Mouse (Mus musculus) ES-CJ7 (cell line): Measurements from ENCODE around the gene Myo18a.

Experiments used
- DNase-seq: peaks from one replicate; pipeline ENCODE4 v3.0.0; 2011; ENCODE audit warnings: low read depth, low spot score

Gene Myo18a

DNA sequence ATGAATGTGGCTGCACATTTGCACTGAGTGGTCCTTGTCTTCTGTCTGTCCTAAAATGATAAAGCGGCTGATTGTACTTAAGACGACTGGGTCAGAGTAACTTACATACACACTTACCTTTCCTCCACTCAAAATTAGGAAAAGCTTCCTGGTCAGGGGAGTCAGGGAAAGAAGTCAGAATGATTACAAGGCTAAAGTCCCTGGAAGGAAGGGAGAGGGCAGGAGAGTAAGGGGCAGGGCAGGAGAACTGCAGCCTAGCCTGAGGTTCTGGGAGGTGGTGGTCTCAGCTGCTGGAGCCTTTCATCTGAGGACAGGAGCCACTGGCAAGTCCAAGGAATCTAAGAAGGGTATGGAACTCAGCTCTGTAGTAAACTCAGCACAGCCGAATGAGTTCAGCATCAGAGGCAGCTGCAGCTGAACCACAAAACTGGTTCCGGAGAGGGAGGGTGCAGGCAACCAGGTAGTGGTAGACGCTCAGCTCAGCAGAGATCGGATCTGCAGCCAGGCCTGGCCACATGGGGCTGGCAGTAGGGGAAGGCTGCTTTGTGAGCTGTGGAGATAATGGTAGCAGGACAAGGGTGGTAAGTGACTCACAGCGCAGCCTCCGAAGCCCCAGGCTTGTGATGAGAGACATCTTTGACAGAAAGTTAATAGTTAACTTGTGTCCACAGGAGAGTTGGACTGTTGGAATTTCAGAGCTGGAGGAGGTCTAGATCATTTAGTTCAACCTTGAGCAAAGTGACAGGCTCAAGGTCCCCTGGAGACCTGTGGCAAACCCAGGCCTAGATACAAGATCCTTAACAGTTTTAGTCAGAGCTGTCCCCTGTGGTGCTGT, 9.1 kb downstream of the Myo18a start:
- no peak for DNase-seq

DNA sequence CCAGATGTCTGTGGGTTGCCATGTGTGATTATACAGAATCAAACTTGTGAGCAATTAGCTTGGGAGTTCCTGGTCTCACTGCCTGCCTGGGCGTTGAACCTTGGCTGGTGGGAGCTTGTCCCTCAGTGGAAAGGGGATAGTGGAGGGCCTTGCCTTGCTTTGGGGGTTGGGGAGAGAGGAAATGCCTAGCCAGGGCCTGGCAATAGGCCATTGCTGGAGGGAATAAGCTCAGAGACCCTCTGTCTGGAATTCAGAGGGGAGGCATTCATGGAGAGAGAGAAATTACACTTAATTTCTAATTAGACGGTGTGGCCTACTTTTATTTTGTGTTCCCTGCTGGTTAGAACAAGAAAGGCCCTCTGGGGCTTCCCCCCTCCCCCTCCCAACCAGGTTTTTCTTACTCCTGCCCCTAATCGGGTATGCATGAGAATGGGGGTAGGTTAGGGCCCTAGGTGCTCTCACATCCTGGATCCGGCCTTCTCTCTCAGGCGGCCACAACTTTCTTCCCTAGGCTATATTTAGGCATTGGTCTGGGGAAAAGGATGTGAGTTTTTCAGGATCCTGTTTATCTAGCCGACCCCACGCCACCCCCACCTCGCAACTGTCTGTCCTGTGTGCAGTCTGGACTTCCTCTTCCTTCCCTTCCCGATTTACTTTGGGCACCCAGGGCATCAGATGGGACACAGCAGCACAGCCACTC, 12.8 kb downstream of the Myo18a start:
- DNase-seq: peak; percentile 59

DNA sequence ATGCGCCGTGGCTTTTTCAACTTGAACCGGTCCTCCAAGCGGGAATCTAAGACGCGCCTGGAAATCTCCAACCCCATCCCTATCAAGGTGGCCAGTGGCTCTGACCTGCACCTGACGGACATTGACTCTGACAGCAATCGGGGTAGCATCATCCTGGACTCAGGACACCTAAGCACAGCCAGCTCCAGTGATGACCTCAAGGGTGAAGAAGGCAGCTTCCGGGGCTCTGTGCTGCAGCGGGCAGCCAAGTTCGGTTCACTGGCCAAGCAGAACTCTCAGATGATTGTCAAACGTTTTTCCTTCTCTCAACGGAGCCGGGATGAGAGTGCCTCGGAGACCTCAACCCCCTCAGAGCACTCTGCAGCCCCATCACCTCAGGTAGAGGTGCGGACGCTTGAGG, 14.4 kb downstream of the Myo18a start:
- no peak for DNase-seq

DNA sequence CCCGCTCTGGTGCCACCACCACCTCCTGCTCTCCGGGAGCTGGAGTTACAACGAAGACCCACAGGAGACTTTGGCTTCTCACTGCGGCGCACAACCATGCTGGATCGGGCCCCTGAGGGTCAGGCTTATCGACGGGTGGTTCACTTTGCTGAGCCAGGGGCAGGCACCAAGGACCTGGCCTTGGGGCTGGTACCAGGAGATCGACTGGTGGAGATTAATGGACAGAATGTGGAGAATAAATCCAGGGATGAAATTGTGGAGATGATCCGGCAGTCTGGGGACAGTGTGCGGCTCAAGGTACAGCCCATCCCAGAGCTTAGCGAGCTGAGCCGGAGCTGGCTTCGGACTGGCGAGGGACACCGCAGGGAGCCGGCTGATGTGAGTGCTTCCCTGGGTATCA, 14.9 kb downstream of the Myo18a start:
- no peak for DNase-seq

DNA sequence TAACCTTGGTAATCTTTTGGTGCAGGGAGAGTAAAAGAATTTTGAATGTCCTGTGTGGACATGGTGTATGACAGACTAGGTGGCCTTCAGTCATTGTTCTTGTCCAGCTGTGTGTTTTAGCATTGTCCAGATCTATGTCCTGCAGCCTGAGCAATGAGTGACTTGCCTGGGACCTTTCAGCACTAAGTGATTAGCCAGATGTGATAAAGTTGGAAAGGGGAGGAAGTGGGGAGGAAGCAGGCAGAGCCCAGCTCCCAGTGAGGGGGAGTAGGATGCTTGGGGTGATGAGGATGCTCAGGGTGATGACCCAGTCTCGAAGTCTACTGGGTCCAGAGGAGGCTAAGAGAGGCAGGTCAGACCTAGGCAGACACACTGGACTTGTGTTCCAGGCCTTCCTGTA, 16.2 kb downstream of the Myo18a start:
- no peak for DNase-seq

DNA sequence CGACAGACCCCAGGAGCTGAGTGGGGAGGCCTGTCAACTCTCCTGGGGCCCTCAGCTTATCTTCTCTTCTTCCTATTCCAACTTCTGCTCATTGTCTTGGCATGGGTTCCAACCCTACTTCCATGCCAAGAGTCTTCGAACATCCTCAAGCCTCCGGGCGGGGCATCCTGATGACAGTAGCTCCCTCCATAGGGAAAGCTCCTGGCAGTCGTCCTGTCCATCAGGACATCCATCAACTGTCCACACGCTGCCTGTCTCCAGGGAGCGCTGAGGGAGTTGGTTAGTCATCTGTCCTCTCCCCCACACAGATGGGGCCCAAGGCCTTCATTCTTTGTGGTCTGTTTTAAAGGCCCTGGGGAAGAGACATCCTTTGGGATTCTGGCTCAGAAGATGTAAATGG, 18.0 kb downstream of the Myo18a start:
- no peak for DNase-seq

DNA sequence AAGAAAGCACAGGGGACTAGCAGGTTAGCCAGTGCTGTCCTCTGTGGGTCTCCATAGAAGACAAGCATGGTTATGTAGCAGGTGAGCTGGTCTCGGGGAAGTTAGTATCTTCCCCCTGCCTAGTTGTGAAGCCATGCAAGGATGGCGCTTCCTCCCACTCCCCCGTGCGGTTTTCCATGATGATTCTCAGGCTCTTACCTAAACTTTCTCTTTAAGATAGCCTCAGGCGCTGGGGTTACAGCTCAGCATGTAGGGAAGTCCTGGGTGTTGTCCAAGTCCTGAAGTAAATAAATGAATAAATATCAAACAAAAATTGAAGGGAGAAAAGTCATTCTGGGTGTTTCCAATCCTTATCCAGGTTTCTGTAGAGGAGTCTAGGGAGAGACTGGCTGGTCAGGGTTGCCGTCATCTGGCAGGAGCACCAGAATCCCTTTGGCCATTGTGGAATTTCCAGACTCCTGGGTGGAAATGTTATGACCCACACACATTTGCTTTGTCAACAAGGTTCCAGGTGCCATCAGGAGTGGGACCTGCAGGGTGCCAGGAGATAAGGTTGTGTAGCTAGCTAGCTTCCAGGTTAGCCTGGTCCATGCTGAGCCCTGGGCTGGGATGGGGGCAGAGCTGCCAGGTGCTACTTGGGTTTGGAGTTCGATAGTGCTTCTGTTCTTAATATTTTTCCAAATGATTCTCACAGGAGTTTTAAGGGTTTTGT, 19.2 kb downstream of the Myo18a start:
- no peak for DNase-seq

DNA sequence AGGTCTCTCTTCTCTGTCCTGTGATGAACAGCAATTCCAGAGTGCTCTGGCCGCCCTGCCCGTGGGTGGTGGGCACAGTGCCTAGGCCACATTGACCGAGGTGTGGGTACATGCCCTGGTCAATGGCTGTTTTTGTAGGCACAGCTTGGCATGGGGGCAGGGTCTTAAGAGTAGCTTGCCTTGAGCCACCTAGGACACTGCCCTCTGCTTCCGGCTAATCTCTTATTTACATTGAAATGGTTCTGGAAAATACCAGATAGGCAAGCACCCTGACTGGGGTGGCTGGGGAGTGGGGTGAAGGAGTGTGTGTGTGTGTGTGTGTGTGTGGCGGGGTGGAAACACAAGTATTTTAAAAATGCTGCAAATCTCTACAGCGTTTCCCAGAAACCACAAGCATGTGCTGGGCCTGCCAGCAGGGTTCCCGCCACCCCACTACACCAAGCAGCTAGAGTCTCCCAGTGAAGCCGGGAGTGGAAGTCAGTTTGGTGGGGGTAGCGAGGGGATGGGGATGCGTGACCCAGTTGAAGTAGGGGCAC, 20.2 kb downstream of the Myo18a start:
- DNase-seq: no peak

DNA sequence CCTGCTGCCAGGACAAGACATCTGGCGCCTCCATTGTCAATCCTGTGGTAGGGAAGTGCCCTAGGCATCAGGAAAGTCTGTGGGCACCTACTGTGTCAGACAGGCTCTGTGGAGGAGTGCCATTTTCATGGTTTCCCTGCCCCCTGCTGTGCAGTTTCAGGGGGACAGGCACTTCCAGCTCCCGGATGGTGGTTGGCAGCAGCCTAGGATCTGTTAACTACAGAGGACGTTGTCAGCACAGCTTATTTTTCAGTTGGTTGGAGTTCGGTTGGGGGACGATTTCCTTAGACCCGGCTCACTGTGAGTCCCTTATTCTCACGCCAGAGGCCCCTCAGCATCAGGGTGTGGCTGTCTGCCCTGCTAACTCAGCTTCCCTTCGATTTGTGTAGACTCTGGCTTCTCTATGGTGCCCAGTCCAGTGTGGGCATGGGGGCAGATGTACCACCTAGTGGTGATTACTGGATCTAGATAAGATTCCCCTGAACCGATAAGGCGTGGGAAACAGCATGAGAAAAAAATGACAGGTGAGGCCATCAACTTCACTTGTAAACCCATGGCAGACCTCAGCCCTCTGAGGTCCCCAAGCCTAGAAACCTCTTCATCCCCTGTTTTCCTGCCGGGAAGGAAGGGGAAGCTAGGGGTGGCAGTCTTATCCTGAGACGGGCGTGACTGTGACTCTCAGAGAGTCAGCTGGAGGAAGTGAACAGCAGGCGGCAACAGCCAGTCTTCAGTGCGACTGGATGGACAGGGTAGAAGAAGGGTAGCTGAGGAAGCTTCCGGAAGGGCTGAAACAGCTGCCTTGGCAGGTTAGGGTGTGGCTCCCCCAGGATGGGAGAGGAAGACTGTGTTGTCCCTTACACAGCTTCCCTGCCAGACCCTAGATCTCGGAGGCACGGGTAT, 21.0 kb downstream of the Myo18a start:
- peak; percentile 48 for DNase-seq

DNA sequence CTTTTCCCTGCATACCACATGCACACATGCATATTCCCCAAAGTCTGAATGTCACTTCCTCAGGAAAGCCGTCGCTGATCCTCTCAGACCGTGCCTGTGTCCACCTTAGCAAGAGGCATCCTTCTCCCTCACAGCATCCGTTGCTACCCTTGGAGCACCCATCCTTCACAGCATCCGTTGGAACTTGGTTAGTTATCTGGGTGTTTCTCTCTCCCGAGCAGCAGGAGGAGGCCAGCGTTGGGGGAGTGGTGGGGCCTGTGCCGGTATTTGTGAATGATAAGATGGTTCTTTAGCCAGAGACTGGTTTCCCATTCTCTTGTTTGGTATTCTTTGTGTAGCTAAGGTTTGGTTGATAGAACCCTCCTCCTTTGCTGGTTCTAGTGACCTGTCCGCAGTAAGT, 21.8 kb downstream of the Myo18a start:
- no peak for DNase-seq

DNA sequence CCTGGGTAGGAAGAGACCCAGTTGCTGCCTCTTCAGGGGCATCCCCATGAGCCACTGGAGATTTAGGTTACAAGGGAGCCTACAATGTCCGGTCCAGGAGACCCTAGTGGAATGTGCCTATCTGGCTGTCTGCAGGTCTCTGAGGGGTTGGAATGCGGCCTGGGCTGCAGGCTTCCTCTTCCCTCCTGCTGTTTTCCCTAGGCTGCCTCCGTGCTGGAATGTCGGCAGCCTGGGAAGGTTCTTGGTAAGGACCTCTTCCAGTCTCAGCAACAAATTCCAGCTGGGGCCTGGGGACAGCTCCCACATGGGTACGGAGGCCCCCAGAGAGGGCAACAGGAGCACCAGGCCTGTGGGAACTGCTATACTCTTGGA, 22.3 kb downstream of the Myo18a start:
- DNase-seq: peak; percentile 80

DNA sequence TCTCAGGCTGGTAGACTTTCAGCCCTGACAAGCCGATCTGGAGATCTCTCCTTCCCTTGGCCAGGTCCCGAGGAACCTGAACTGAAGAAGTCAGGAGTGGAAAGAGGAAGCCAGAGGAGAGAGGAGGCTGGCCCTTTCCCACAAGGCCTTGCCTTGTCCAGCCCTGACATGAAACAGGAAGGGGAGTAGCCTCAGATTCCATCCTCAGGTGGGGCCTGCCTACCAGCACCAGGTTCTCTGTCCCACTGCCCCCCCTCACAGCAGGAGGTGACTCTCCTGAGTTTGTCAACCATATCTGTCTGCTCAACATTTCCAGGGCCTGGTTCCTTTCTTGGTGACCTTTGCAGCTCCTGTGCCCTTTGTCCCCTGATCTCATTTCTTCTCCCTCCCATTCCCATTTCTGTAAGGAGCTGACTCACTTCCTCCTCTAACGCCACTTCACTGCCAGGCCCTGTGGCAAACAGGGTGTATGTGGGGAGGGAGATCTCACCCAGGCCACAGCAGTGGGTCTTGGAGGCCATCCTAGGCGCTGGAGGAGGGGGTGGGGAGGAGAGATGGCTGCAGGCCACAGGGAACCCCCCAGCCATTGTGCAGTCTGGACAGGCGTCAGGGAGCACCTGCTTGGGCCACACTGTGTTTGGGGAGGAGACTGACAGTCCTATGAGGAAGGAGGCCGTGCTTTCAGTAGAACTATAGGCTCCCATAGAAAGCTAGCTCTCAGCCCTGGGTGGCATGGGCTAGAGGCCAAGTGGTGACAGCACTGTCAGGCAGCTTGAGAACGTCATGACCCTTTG, 22.9 kb downstream of the Myo18a start:
- peak; percentile 89 for DNase-seq

DNA sequence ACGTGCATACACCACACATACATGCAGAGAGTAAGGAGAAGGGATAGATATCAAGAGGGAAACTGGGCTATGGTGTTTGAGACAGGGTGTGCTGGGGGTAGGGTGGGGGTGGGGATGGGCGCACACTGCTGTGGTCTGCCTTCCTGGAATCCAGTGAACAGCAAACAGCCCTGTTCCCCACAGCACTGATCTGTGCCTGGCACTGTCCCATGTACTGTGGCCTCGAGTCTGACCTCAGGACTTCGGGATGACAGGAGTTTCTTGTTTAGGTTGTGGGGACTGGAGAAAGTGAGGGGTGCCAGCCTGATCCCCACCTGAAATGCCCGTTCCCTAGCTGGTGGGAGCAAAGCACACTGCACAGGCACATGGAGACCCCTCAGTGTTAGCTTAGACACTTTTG, 24.7 kb downstream of the Myo18a start, which contains the start of gene Gm10277:
Gm10277 (minus strand) TSS at position 41 of the 400 bp plus-strand sequence.
- no peak for DNase-seq

DNA sequence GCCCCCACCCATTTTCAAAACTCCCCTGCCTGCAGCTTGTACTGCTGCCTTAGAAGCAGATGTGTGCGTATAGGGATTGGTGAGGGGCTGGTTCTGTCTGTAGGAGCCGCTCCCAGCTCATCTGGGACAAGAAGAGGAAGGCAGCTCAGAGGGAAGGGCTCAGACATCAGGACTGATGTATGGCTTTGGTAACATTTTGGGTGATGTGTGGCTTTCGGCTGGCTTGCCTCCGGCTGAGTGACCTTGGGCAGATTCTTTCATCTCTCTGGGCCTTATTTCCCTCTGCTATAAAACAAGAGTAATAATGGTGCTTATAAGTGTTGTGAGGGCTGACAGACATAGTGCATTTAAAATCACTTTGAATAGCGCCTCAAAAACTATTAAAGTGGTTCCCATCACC, 26.5 kb downstream of the Myo18a start:
- no peak for DNase-seq

DNA sequence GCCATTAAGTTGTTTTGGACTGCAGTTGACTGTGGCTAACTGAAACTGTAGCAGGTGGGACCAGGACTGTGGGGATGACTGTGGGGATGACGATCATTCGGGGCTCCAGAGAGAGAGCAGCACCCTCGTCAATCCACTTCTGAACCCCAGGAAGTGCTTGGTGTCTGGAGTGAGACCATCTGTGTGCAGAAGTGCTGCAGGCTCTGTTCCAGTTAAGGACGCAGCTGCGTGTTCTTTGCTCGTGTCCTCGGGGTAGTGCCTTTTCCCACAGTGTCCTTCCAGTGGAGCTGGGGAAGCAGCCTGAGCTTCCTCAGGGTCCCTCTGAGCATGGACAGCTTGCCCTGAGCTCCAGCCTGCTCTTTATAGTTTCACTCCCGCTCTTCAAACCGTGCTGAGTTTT, 27.2 kb downstream of the Myo18a start:
- no peak for DNase-seq

DNA sequence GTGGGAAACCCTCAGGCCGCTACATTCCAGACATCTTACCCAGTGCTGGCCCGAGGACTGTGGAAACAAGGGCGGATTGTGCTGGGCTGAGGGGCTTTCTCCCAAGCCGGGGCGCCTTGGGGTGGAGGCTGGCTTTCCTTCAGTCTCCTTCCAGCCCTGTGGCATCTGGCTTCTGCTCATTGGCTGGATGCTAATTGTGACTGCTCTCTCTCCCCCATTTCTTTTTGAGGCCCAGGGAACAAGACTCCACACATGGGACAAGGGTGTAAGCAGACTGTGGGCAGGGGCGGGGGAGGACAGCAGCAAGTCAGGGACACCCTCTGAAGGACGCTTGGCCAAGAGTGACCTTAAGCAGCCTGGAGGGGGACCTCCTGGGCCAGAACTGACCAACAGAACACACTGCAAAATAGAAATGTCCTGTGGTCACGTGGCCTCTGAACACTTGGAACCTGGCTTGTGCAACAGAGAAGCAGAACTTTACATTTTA, 28.2 kb downstream of the Myo18a start:
- no peak for DNase-seq

DNA sequence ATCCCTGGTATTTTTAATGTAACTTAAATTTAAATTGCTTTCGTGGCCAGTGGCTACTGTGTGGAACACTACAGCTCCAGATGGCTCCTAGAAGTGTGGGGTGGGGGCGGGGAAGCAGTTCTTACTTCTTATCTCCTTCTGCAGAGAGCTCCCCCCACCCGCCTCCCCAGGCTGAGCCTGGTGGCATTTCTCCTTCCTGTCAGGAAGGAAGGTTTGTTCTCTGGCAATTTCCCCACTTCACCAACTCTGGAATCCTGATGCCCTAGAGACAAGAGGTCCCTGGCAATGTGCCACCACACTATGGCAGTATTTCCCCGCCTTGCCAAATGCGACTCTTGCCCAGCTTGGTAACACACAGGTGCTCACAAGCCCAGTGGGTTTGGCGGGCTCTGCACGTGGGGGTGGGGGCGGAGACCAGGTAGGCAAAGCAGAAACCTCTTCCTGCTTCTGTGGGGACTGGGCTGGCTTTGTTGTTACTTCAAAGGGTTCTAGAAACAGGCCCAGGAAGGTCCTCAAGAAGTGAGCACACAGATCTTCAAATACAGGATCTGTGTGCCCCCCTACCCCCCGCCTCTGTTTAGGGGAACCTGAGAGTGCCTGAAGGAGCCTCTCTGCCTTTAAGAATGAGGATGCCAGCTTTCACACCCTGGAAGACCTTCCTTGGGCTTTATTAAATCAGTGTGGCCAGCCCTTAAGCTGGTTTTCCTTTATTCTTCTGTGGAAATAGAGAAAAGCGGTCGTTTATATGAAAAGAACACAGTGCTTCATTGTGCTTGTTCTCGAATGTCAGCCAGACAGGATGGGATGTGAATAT, 28.9 kb downstream of the Myo18a start:
- DNase-seq: no peak

DNA sequence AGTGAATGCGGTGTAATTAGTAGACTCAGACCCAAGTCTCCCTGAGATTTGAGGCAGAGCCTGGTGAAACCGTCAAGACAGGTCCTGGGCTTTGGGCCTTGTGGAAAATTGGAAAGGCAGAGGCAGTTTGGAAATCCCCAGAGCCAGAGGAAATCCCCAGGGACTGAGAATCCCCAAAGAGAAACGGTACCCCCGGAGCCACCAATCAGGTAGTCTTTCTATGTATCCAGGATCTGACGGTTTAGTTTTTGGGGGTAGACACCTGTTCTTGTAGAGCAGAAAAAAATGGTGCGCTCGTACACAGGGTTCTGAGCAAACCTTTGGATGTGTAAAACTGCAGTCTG, 29.5 kb downstream of the Myo18a start:
- no peak for DNase-seq

DNA sequence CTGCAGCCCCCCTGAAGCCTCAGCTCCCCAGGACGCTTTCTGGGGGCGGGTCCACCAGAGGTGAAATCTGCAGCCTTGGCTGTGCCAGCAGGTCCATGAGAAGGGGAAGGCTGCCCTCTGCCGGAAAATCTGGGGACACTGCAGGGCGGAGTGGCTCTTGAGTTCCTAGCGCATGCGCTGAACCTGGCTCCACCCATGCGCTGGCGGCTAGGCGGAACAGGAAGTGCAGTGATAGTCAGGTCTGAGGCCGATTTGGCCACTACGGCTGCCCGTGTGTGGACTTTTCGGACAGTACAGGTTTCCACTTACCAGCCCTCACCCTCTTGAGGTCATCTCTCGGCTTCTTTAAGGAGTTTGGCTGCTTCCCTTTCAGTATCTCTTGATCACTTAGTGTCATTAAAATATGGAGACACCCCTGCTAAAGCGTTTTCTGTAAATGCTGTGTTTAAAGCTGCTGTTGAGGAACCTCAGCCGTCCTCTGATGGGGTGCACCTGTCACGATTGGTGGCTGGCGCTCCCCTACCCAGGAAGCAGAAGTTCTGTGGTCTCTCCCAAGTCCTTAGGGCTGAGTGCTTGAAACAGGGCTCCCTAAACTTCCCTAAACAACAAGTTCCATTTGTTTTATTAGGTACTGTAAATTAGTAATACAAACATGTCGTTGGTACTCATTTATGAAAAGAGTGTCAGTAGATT, 30.3 kb downstream of the Myo18a start:
- DNase-seq: peak; percentile 95
